Mouse (Mus musculus): ENCODE data around the gene Fbxl12.

DNA sequence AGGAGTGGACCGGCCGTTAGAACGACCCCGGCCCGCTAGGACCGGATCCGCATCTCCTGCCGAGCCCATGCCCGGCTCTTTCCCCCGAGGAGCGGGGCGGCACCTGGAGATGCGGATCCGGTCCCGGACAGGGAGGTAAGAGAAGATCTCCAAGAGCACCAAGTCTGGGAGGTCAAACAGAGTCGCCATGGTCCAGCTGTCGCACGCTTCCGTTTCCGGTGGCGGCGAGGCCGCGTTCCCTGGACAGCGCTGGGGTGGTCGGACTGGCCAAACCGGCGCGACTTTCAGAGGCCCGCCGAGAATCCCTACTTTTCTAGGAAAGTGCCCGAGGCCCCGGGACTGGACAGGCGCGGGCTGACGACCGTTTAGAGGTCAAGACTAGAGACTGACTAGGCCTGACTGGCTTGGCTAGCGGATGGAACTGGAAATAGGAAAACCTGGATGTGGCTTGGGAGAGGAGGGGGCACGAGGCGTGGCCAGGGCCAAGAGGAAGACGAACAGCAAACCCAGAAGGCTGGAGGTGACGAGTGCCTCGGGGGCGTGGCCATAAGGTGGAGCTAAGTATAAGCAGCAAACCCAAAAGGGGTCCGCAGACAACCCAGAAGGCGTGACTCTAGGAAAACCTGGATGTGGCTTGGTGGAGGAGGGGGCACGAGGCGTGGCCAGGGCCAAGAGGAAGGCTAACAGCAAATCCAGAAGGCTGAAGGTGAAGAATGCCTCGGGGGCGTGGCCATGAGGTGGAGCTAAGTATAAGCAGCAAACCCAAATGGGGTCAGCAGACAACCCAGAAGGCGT, 2.3 kb downstream of the Fbxl12 start, which contains the start of gene Ubl5:
- TF ChIP-seq HCFC1 (IDR thresholded peaks at IDR 0.05; ENCODE audit: borderline replicate concordance, insufficient read depth, low read length) (no peak), ZC3H11A (IDR thresholded peaks at IDR 0.05; ENCODE audit: borderline replicate concordance, low read depth, low read length) (no peak)

Data from ES-E14 (cell line).